Mouse (Mus musculus) midbrain, embryonic 12.5 days (tissue): ENCODE measurements around the gene Hmcn2. TPM values are rescaled to one million over a fixed set of nuclear protein-coding genes. Genes with fewer than 3 reads are reported as not detected.
A peak's percentile ranks its signal among the peaks of the same experiment; 100 is the strongest.

Source experiments
- ATAC-seq: fragments of 200-750 bp; cut with Nextera tagmentation; 2 replicates; pipeline ENCODE4 v1.8.0; 2017; ENCODE audit warnings: low read depth, moderate TSS enrichment, moderate library complexity; ENCODE audit not compliant: low FRiP score
- H3K27ac ChIP-seq: fragments of 300-500 bp; sonication (generic); replicated peaks from 2 replicates; pipeline ENCODE4 v1.5.1; 2016; ENCODE audit warnings: mild to moderate bottlenecking
- H3K27me3 ChIP-seq: fragments of 300-500 bp; sonication (generic); 2 replicates; pipeline ENCODE4 v1.6.1; 2016; ENCODE audit warnings: mild to moderate bottlenecking
- H3K36me3 ChIP-seq: fragments of 300-500 bp; sonication (generic); 2 replicates; pipeline ENCODE4 v1.6.1; 2016
- H3K4me1 ChIP-seq: fragments of 300-500 bp; sonication (generic); 2 replicates; pipeline ENCODE4 v1.6.1; 2016
- H3K4me2 ChIP-seq: fragments of 300-500 bp; sonication (generic); replicated peaks from 2 replicates; pipeline ENCODE4 v1.6.1; 2016; ENCODE audit warnings: mild to moderate bottlenecking, moderate library complexity
- H3K4me3 ChIP-seq: fragments of 300-500 bp; sonication (generic); 2 replicates; pipeline ENCODE4 v1.5.1; 2016; ENCODE audit warnings: mild to moderate bottlenecking
- H3K9ac ChIP-seq: fragments of 300-500 bp; sonication (generic); replicated peaks from 2 replicates; pipeline ENCODE4 v1.6.1; 2016; ENCODE audit warnings: mild to moderate bottlenecking, moderate library complexity
- H3K9me3 ChIP-seq: fragments of 300-500 bp; sonication (generic); 2 replicates; pipeline ENCODE4 v1.6.1; 2016; ENCODE audit warnings: mild to moderate bottlenecking
- WGBS: fragments of 180-500 bp; shearing (Covaris S2); methylation state at CpG from one replicate; pipeline ENCODE4 v1.1.7; 2016; 5-methylcytosine and 5-hydroxymethylcytosine counted together
- polyA plus RNA-seq: library from polyadenylated mRNA; unstranded; fragments of >200 nt; fragmentation: Nextera tagmentation; extraction: Ambion mirVana; gene quantifications from 2 replicates; pipeline ENCODE4 v1.2.1, GENCODE M21; 2016

Hmcn2 gene
- polyA plus RNA-seq, 1 experiment from 2014 or later = 0.09 TPM

GRCm38 (mm10) chr2:31308257-31308656 is 6.0 kb upstream of the Hmcn2 start:
- 58% methylated on average over 4 of the region's 4 CpGs for WGBS
- H3K27me3 ChIP-seq = peaks cover 13% of the 10 kb centered on the region
- H3K4me3 ChIP-seq = no peak overlapping the region
- no peaks in the 10 kb centered on the region for H3K4me1 ChIP-seq
- H3K4me2 ChIP-seq = no peak overlapping the region
- H3K36me3 ChIP-seq = no peaks in the 10 kb centered on the region
- no peaks in the 10 kb centered on the region for H3K9me3 ChIP-seq
- no peak overlapping the region for H3K27ac ChIP-seq
- H3K9ac ChIP-seq = no peak overlapping the region
- no peak for ATAC-seq

GRCm38 (mm10) chr2:31309549-31309948 is 4.7 kb upstream of the Hmcn2 start:
- Histone ChIP-seq H3K4me3 (no peak overlapping the region), H3K9me3 (no peaks in the 10 kb centered on the region), H3K27me3 (peaks cover 26% of the 10 kb centered on the region), H3K36me3 (no peaks in the 10 kb centered on the region), H3K27ac (no peak overlapping the region), H3K4me1 (peaks cover 7% of the 10 kb centered on the region), H3K4me2 (no peak overlapping the region), H3K9ac (no peak overlapping the region)
- ATAC-seq = no peak
- WGBS = 73% methylated on average over 15 of the region's 15 CpGs

GRCm38 (mm10) chr2:31318162-31318561 is 3.9 kb downstream of the Hmcn2 start:
- Histone ChIP-seq H3K4me2 (no peak overlapping the region), H3K4me3 (no peak overlapping the region), H3K27me3 (peaks cover 59% of the 10 kb centered on the region), H3K9ac (no peak overlapping the region), H3K4me1 (peaks cover 7% of the 10 kb centered on the region), H3K9me3 (no peaks in the 10 kb centered on the region), H3K27ac (no peak overlapping the region), H3K36me3 (no peaks in the 10 kb centered on the region)
- 15% methylated on average over 2 of the region's 2 CpGs for WGBS
- ATAC-seq = no peak

GRCm38 (mm10) chr2:31319200-31319599 is 5.0 kb downstream of the Hmcn2 start:
- Histone ChIP-seq H3K27me3 (peaks cover 55% of the 10 kb centered on the region), H3K9me3 (no peaks in the 10 kb centered on the region)
- 79% methylated on average over 2 of the region's 2 CpGs for WGBS

GRCm38 (mm10) chr2:31327186-31327585 is 13.0 kb downstream of the Hmcn2 start:
- 32% methylated on average over 10 of the region's 10 CpGs for WGBS
- no peaks in the 10 kb centered on the region for H3K4me1 ChIP-seq
- ATAC-seq = no peak

More at GRCm38 (mm10) chr2:31319200-31319599, 5.0 kb downstream of the Hmcn2 start:
- Histone ChIP-seq H3K27ac (no peak overlapping the region), H3K4me1 (peaks cover 3% of the 10 kb centered on the region), H3K9ac (no peak overlapping the region), H3K4me2 (no peak overlapping the region), H3K4me3 (no peak overlapping the region), H3K36me3 (no peaks in the 10 kb centered on the region)
- ATAC-seq = no peak

GRCm38 (mm10) chr2:31337706-31338330 is 23.6 kb downstream of the Hmcn2 start:
- Histone ChIP-seq H3K4me3 (no peak overlapping the region), H3K9ac (0 out of 2 replicates have a peak overlapping the region, but pooled peaks have one; percentile 12), H3K4me1 (no peaks in the 10 kb centered on the region), H3K9me3 (no peaks in the 10 kb centered on the region), H3K27ac (no peak overlapping the region), H3K36me3 (no peaks in the 10 kb centered on the region), H3K4me2 (no peak overlapping the region), H3K27me3 (no peaks in the 10 kb centered on the region)
- WGBS = 70% methylated on average over 12 of the region's 12 CpGs
- no peak for ATAC-seq

More at GRCm38 (mm10) chr2:31327186-31327585, 13.0 kb downstream of the Hmcn2 start:
- Histone ChIP-seq H3K27me3 (peaks cover 35% of the 10 kb centered on the region), H3K4me2 (no peak overlapping the region), H3K36me3 (no peaks in the 10 kb centered on the region), H3K27ac (no peak overlapping the region), H3K4me3 (no peak overlapping the region), H3K9me3 (no peaks in the 10 kb centered on the region), H3K9ac (no peak overlapping the region)

GRCm38 (mm10) chr2:31339826-31340225 is 25.6 kb downstream of the Hmcn2 start:
- H3K9me3 ChIP-seq = no peaks in the 10 kb centered on the region

GRCm38 (mm10) chr2:31341726-31342535 is 27.7 kb downstream of the Hmcn2 start:
- H3K4me2 ChIP-seq = no peak overlapping the region
- 85% methylated on average over 8 of the region's 8 CpGs for WGBS
- H3K9me3 ChIP-seq = no peaks in the 10 kb centered on the region
- no peak overlapping the region for H3K27ac ChIP-seq
- H3K4me3 ChIP-seq = no peak overlapping the region
- 0 out of 2 replicates have a peak, but pooled peaks cover 5% of the 10 kb centered on the region for H3K27me3 ChIP-seq
- no peaks in the 10 kb centered on the region for H3K4me1 ChIP-seq
- ATAC-seq = no peak
- H3K9ac ChIP-seq = no peak overlapping the region
- H3K36me3 ChIP-seq = no peaks in the 10 kb centered on the region

More at GRCm38 (mm10) chr2:31339826-31340225, 25.6 kb downstream of the Hmcn2 start:
- Histone ChIP-seq H3K4me3 (no peak overlapping the region), H3K27me3 (no peaks in the 10 kb centered on the region), H3K27ac (no peak overlapping the region), H3K9ac (no peak overlapping the region), H3K4me2 (no peak overlapping the region), H3K36me3 (no peaks in the 10 kb centered on the region), H3K4me1 (no peaks in the 10 kb centered on the region)
- ATAC-seq = no peak
- 75% methylated on average over 9 of the region's 9 CpGs for WGBS

GRCm38 (mm10) chr2:31346096-31346495 is 31.9 kb downstream of the Hmcn2 start:
- Histone ChIP-seq H3K4me3 (no peak overlapping the region), H3K27me3 (peaks cover 5% of the 10 kb centered on the region; the same call in 1 of the 2 replicates), H3K9ac (no peak overlapping the region), H3K36me3 (no peaks in the 10 kb centered on the region), H3K4me1 (no peaks in the 10 kb centered on the region), H3K4me2 (no peak overlapping the region), H3K9me3 (no peaks in the 10 kb centered on the region; the same call in 1 of the 2 replicates), H3K27ac (no peak overlapping the region)
- ATAC-seq = no peak
- 41% methylated on average over 12 of the region's 12 CpGs for WGBS

GRCm38 (mm10) chr2:31348373-31348772 is 34.2 kb downstream of the Hmcn2 start:
- Histone ChIP-seq H3K9me3 (no peaks in the 10 kb centered on the region; the same call in 1 of the 2 replicates), H3K27me3 (peaks cover 5% of the 10 kb centered on the region; the same call in 1 of the 2 replicates), H3K4me2 (no peak overlapping the region), H3K4me3 (no peak overlapping the region), H3K9ac (no peak overlapping the region), H3K27ac (no peak overlapping the region), H3K4me1 (no peaks in the 10 kb centered on the region), H3K36me3 (no peaks in the 10 kb centered on the region)
- ATAC-seq = no peak
- WGBS = 90% methylated on average over 3 of the region's 3 CpGs

GRCm38 (mm10) chr2:31348850-31349249 is 34.6 kb downstream of the Hmcn2 start:
- 71% methylated on average over 5 of the region's 5 CpGs for WGBS
- no peaks in the 10 kb centered on the region for H3K36me3 ChIP-seq
- H3K4me1 ChIP-seq = no peaks in the 10 kb centered on the region
- H3K9ac ChIP-seq = no peak overlapping the region
- H3K27ac ChIP-seq = no peak overlapping the region
- H3K9me3 ChIP-seq = no peaks in the 10 kb centered on the region; the same call in 1 of the 2 replicates
- ATAC-seq = no peak
- H3K4me2 ChIP-seq = no peak overlapping the region
- no peak overlapping the region for H3K4me3 ChIP-seq
- peaks cover 5% of the 10 kb centered on the region; the same call in 1 of the 2 replicates for H3K27me3 ChIP-seq

- no peak overlapping the region for H3K4me3 ChIP-seq
- no peaks in the 10 kb centered on the region for H3K9me3 ChIP-seq
- H3K27me3 ChIP-seq = no peaks in the 10 kb centered on the region
- no peak overlapping the region for H3K9ac ChIP-seq
- no peaks in the 10 kb centered on the region for H3K36me3 ChIP-seq
- no peak overlapping the region for H3K27ac ChIP-seq
- 87% methylated on average over 5 of the region's 5 CpGs for WGBS
- no peak overlapping the region for H3K4me2 ChIP-seq
- H3K4me1 ChIP-seq = no peaks in the 10 kb centered on the region
- no peak for ATAC-seq
Measured at GRCm38 (mm10) chr2:31356771-31357170, 42.6 kb downstream of the Hmcn2 start.
